Mouse (Mus musculus) kidney, embryonic 15.5 days (tissue): ENCODE measurements around the gene Ugt2a3. TPM values are rescaled to one million over a fixed set of nuclear protein-coding genes. Genes with fewer than 3 reads are reported as not detected.
"Not testable (repeated sequence)": the region's sequence is repeated elsewhere in the genome, so short reads cannot be mapped to it uniquely, and the experiment has no call there.

Experiments used
- ATAC-seq: fragments of 200-750 bp; cut with Nextera tagmentation; replicated peaks from 2 replicates; pipeline ENCODE4 v1.8.0; 2017; ENCODE audit warnings: moderate TSS enrichment; ENCODE audit not compliant: low FRiP score
- H3K27ac ChIP-seq: fragments of 300-500 bp; sonication (generic); 2 replicates; pipeline ENCODE4 v1.5.1; 2015; ENCODE audit warnings: mild to moderate bottlenecking, inconsistent platforms
- H3K27me3 ChIP-seq: fragments of 300-500 bp; sonication (generic); 2 replicates; pipeline ENCODE4 v1.6.1; 2015; ENCODE audit warnings: inconsistent platforms
- H3K36me3 ChIP-seq: fragments of 300-500 bp; sonication (generic); 2 replicates; pipeline ENCODE4 v1.6.1; 2015; ENCODE audit warnings: inconsistent platforms
- H3K4me1 ChIP-seq: fragments of 300-500 bp; sonication (generic); 2 replicates; pipeline ENCODE4 v1.6.1; 2015; ENCODE audit warnings: inconsistent platforms
- H3K4me2 ChIP-seq: fragments of 300-500 bp; sonication (generic); 2 replicates; pipeline ENCODE4 v1.6.1; 2015; ENCODE audit warnings: moderate library complexity, mild to moderate bottlenecking, inconsistent platforms
- H3K4me3 ChIP-seq: fragments of 300-500 bp; sonication (generic); replicated peaks from 2 replicates; pipeline ENCODE4 v1.5.1; 2015; ENCODE audit warnings: mild to moderate bottlenecking, inconsistent platforms
- H3K9ac ChIP-seq: fragments of 300-500 bp; sonication (generic); 2 replicates; pipeline ENCODE4 v1.6.1; 2015; ENCODE audit warnings: mild to moderate bottlenecking, inconsistent platforms
- H3K9me3 ChIP-seq: fragments of 300-500 bp; sonication (generic); replicated peaks from 2 replicates; pipeline ENCODE4 v1.6.1; 2016; ENCODE audit warnings: inconsistent platforms
- WGBS: fragments of 180-500 bp; shearing (Covaris S2); methylation state at CpG from one replicate; pipeline ENCODE4 v1.1.7; 2015; ENCODE audit warnings: mixed read lengths; 5-methylcytosine and 5-hydroxymethylcytosine counted together
- polyA plus RNA-seq: library from polyadenylated mRNA; unstranded; fragments of >200 nt; fragmentation: Nextera tagmentation; extraction: Ambion mirVana; gene quantifications from 2 replicates; pipeline ENCODE4 v1.2.1, GENCODE M21; 2015

Gene Ugt2a3
- polyA plus RNA-seq, 1 experiment from 2014 or later = not detected

- ATAC-seq = no peak
- 94% methylated on average over 12 of the region's 12 CpGs for WGBS
- H3K4me1 ChIP-seq = no peaks in the 10 kb centered on the region
Observed at GRCm38 (mm10) chr5:87311392-87311791, 25.6 kb downstream of the Ugt2a3 start.

GRCm38 (mm10) chr5:87286180-87286579 is 50.8 kb downstream of the Ugt2a3 start:
- H3K27ac ChIP-seq, H3K4me1 ChIP-seq, H3K9ac ChIP-seq, H3K27me3 ChIP-seq, H3K9me3 ChIP-seq, H3K4me3 ChIP-seq, H3K36me3 ChIP-seq, H3K4me2 ChIP-seq: not testable (repeated sequence)
- ATAC-seq = peak; percentile 66
- WGBS = 67% methylated on average over 4 of the region's 4 CpGs

More at GRCm38 (mm10) chr5:87311392-87311791, 25.6 kb downstream of the Ugt2a3 start:
- Histone ChIP-seq H3K9me3 (no peaks in the 10 kb centered on the region), H3K4me3 (no peak overlapping the region), H3K9ac (no peak overlapping the region), H3K27me3 (no peaks in the 10 kb centered on the region), H3K27ac (no peak overlapping the region), H3K36me3 (no peaks in the 10 kb centered on the region), H3K4me2 (no peak overlapping the region)

- not testable (repeated sequence) for H3K36me3 ChIP-seq, H3K4me1 ChIP-seq, H3K9ac ChIP-seq, H3K27ac ChIP-seq, ATAC-seq, H3K4me3 ChIP-seq, H3K27me3 ChIP-seq, H3K4me2 ChIP-seq, H3K9me3 ChIP-seq
- 90% methylated on average over 4 of the region's 4 CpGs for WGBS
Observed at GRCm38 (mm10) chr5:87275986-87276385, 61.0 kb downstream of the Ugt2a3 start.

GRCm38 (mm10) chr5:87275581-87275980 is 61.4 kb downstream of the Ugt2a3 start:
- Histone ChIP-seq H3K9ac (no peak overlapping the region), H3K36me3 (no peaks in the 10 kb centered on the region), H3K27ac (no peak overlapping the region), H3K4me1 (no peaks in the 10 kb centered on the region), H3K27me3 (no peaks in the 10 kb centered on the region), H3K4me3 (no peak overlapping the region), H3K9me3 (no peaks in the 10 kb centered on the region; the same call in 1 of the 2 replicates), H3K4me2 (no peak overlapping the region)
- no peak for ATAC-seq
- WGBS = 88% methylated on average over 6 of the region's 6 CpGs

Other genes starting within 250 kb of the Ugt2a3 start
- 0.39 and 0.46 TPM in 2 replicates for gene Ugt2b36, start 244.6 kb downstream of the Ugt2a3 start, polyA plus RNA-seq
- 12.8 and 13.5 TPM in 2 replicates for gene Ugt2b5, start 196.9 kb downstream of the Ugt2a3 start, polyA plus RNA-seq
- 26.8 and 28.9 TPM in 2 replicates for gene Ugt2b37, start 82.4 kb downstream of the Ugt2a3 start, polyA plus RNA-seq
- gene Ugt2b38, start 87.0 kb upstream of the Ugt2a3 start, polyA plus RNA-seq = 2.2 and 2.8 TPM in 2 replicates
- gene Ugt2a2, start 145.1 kb upstream of the Ugt2a3 start, polyA plus RNA-seq = not detected in 2 replicates
- not detected in 2 replicates for gene Gm43638, start 149.6 kb upstream of the Ugt2a3 start, polyA plus RNA-seq
- gene Ugt2a1, start 153.7 kb upstream of the Ugt2a3 start, polyA plus RNA-seq = not detected in 2 replicates
- gene Sult1b1, start 201.0 kb upstream of the Ugt2a3 start, polyA plus RNA-seq = 1.3 and 2.4 TPM in 2 replicates
- gene Sult1d1, start 231.8 kb upstream of the Ugt2a3 start, polyA plus RNA-seq = 54.9 and 59.1 TPM in 2 replicates